Mouse (Mus musculus) adipose tissue, adult 10 weeks (tissue): ENCODE data around the gene Cln3. TPM values are rescaled to one million over a fixed set of nuclear protein-coding genes. Genes with fewer than 3 reads are reported as not detected.

Source experiments
- polyA plus RNA-seq: library from polyadenylated mRNA; stranded (reverse); fragments of 350-450 nt; fragmentation: Illumina TruSeq; extraction: RNeasy Lipid Tissue Mini Kit (QIAGEN cat#74804); gene quantifications from one replicate; pipeline ENCODE4 v1.2.3, GENCODE M21; 2014; ENCODE audit warnings: low read depth, low replicate concordance

Gene Cln3
- 55.2 TPM for polyA plus RNA-seq

DNA sequence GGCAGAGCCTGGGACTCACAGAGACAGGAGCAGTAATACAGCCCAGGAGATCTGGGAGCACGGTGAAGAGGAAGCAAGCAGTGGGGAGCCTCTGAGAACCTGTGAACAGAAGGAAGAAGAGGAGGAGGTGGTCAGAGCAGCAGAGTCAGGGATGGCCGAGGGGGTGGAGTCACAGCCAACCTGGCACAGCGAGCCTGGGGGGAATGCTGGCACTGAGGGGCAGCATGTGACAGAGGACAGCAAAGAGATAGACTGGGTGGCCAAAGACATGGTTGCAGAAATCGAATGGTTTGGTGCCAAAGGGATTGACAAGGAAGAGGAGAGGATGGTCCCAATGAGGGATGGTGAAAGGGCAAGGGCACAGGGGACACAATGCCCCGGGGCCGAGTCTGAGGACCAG lies at the start of gene Cln3:
Gene Cln3 (minus strand): TSS at position 101 of the 400 bp plus-strand sequence.

DNA sequence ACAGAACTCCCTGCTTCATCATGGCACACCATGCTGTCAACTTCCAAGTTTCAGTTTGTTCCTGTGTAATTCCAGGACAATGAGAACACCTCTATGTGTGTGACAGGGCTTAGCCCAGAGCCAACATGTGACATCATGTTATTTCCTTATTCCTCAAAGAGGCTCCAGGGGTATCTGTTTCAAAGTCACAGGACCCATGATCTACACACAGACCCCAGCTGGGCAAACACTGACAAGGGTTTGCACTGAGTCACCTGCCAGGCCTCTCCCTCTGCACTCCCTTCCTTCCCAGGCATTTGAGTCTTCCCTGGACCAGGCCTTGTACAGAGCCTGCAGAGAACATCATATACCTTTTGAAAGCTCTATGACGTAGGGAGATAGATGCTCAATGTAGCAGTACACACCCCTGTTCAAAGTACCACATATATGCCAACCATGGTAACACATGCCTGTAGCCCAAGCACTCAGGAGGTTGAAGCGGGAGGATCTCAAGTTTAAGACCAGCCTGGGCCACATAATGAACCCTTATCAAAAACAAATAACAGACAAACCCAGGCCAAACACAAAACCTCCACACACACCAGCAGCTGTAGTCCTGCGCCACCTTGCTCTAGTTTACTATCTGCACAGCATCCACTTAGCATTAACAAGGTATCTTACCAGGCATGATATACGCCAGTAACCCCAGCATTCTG lies 45.4 kb upstream of the Cln3 start, which contains the start of gene Nupr1:
Gene Nupr1 (minus strand): TSS at position 38 of the 695 bp plus-strand sequence.

DNA sequence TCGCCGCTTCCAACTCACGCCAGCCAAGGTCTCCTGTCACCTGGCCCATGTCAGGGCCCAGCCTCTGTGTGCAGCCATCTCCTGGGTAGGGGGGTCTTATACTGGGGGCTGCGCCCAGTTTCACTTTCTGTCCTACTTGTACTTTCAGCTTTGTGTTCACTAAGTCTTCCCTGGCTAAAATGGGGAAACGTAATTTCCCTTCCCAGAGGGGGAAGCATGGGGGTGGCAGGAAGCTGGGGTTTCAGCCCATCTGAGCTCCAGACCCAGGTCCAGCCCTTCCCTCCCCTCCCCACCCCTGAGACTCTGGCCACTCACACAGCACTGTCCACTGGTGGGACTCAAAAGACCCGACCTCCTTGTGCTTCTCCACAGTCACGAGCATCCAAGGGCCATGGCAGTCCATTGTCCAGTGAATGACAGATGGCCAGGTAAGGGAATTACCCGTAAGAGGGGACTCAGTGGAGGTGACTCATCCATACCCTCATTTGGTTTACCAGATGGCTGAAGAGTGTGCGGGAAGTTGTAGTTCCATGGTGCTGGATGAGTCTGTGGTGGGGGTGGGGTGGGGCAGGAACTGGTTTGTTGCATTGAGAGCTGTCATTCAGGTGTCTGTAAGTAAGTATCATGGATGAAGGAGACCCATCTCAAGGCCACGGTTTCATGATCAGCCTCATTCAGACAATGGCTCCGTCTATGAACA lies 9.4 kb upstream of the Cln3 start, which contains the start of gene Il27:
Gene Il27 (minus strand): TSS at position 80 of the 700 bp plus-strand sequence.

DNA sequence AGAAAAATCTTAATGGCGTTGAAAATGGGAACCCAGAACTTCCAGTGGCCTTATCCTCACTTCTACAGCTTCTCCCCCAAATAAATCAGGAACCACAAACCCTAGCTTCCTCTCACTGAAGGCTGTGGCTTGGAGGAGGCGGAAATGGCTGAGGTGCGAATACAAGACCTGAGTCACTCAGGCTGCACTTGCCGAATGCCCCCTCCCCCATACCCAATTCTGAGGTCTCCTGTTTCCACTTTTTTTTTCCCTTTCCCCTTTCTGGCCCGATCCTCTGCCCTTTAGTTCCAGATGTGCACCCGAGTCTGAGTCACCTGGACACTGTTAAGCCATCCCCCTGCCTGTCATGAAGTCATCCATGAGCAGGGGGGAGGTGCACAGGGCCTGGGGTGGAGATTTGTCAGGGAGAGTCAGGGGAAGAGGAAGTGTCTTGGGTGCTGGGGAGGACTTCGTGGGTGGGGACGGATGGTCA lies 1.1 kb downstream of the Cln3 start, which contains the start of gene Apobr:
Gene Apobr (plus strand): TSS at position 437 of the 472 bp plus-strand sequence.

DNA sequence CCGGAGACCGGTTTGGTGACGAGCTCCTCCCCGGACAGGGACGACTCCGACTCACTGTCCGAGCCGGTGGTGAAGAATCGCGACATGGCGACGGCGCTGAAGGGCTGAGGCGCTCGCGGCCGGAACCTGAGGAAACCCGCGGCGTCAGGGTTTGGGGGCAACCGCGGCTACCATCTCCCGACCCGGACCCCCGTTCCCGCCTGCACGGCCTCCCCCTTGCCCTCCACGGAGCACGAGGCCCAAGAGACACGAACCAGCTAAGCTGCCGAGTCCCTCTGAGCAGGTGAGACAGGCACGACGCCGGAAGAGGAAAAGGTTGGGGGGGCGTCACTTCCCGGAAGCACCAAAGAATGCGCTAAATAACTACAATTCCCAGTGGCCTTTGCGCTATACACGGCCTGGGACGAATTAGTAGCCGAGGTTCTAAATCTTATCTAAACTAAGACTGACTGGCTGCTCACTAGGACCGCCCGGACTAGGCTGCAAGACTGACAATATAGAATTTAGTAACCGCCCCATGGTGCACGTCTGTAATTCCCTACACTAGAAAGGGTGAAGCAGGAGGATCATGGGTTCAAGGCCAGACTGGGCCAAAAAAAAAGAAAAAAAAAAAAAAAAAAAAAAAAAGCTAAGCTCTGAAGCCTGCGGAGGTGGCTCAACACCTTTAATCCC lies 19.4 kb downstream of the Cln3 start, which contains the start of gene Eif3c:
Gene Eif3c (minus strand): TSS at position 318 of the 672 bp plus-strand sequence.

Other genes starting within 250 kb of the Cln3 start
- 8.0 TPM for gene Lat, start 216.2 kb downstream of the Cln3 start, polyA plus RNA-seq
- gene Spns1, start 208.4 kb downstream of the Cln3 start, polyA plus RNA-seq = 38.3 TPM
- 6.3 TPM for gene Nfatc2ip, start 189.1 kb downstream of the Cln3 start, polyA plus RNA-seq
- 0.32 TPM for gene Cd19, start 170.9 kb downstream of the Cln3 start, polyA plus RNA-seq
- gene Rabep2, start 157.1 kb downstream of the Cln3 start, polyA plus RNA-seq = 23.2 TPM
- 0.65 TPM for gene Atp2a1, start 122.7 kb downstream of the Cln3 start, polyA plus RNA-seq
- 33.4 TPM for gene Sh2b1, start 110.4 kb downstream of the Cln3 start, polyA plus RNA-seq
- 73.7 TPM for gene Tufm, start 98.5 kb downstream of the Cln3 start, polyA plus RNA-seq
- 84.6 TPM for gene Atxn2l, start 82.4 kb downstream of the Cln3 start, polyA plus RNA-seq
- 119 TPM for gene Eif3c, start 19.4 kb downstream of the Cln3 start, polyA plus RNA-seq
- 34.2 TPM for gene Apobr, start 875 bp downstream of the Cln3 start, polyA plus RNA-seq
- 0.42 TPM for gene Il27, start 9.1 kb upstream of the Cln3 start, polyA plus RNA-seq
- 112 TPM for gene Nupr1, start 45.0 kb upstream of the Cln3 start, polyA plus RNA-seq
- 23.6 TPM for gene Sgf29, start 63.5 kb upstream of the Cln3 start, polyA plus RNA-seq
- 157 TPM for gene Sult1a1, start 90.6 kb upstream of the Cln3 start, polyA plus RNA-seq
- gene Bola2, start 109.6 kb upstream of the Cln3 start, polyA plus RNA-seq = 28.1 TPM
- gene Slx1b, start 110.0 kb upstream of the Cln3 start, polyA plus RNA-seq = 15.2 TPM
- gene Coro1a, start 122.0 kb upstream of the Cln3 start, polyA plus RNA-seq = 29.4 TPM
- 92.1 TPM for gene Mapk3, start 173.8 kb upstream of the Cln3 start, polyA plus RNA-seq
- 3.7 TPM for gene Gdpd3, start 180.5 kb upstream of the Cln3 start, polyA plus RNA-seq
- 135 TPM for gene Ypel3, start 191.1 kb upstream of the Cln3 start, polyA plus RNA-seq
- 1.4 TPM for gene Tbx6, start 195.7 kb upstream of the Cln3 start, polyA plus RNA-seq
- gene Ppp4c, start 206.7 kb upstream of the Cln3 start, polyA plus RNA-seq = 76.2 TPM
- gene Fam57b, start 211.9 kb upstream of the Cln3 start, polyA plus RNA-seq = 5.7 TPM
- 1.2 TPM for gene 4930451I11Rik, start 245.8 kb upstream of the Cln3 start, polyA plus RNA-seq